Mouse (Mus musculus): ENCODE measurements around the gene D17Wsu92e. TPM values are rescaled to one million over a fixed set of nuclear protein-coding genes. Genes with fewer than 3 reads are reported as not detected.

Gene D17Wsu92e
- polyA plus RNA-seq, 1 experiment from 2014 or later: 10.0 TPM

- Histone ChIP-seq H3K27me3 (ENCODE audit: control insufficient read depth, insufficient read depth, low read length) (no peaks in the 10 kb centered on the region), H3K9ac (replicated peaks; ENCODE audit: low read depth, low read length) (no peak overlapping the region), H3K36me3 (ENCODE audit: control insufficient read depth, insufficient read depth, low read length) (no peaks in the 10 kb centered on the region), H3K9me3 (ENCODE audit: control insufficient read depth, low read length) (no peaks in the 10 kb centered on the region), H3K4me3 (ENCODE audit: low read depth, low read length) (no peak overlapping the region), H3K4me2 (ENCODE audit: low read depth, low read length) (no peak overlapping the region), H3K27ac (ENCODE audit: low read depth, low read length) (no peak overlapping the region), H3K4me1 (ENCODE audit: control insufficient read depth, insufficient read depth, low read length) (no peaks in the 10 kb centered on the region; the same call in 1 of the 2 replicates)
- ATAC-seq (ENCODE audit: low read depth): no peak
- WGBS: 73% methylated on average over 9 of the region's 9 CpGs
Observed at GRCm38 (mm10) chr17:27721125-27721664, 99.3 kb downstream of the D17Wsu92e start.

- no peak overlapping the region for H3K27ac ChIP-seq (ENCODE audit: low read depth, low read length)
- H3K4me2 ChIP-seq (ENCODE audit: low read depth, low read length): no peak overlapping the region
- H3K4me1 ChIP-seq (ENCODE audit: control insufficient read depth, insufficient read depth, low read length): no peaks in the 10 kb centered on the region
- H3K9ac ChIP-seq (replicated peaks; ENCODE audit: low read depth, low read length): 0 out of 2 replicates have a peak overlapping the region, but pooled peaks have one; percentile 7
- no peaks in the 10 kb centered on the region for H3K36me3 ChIP-seq (ENCODE audit: control insufficient read depth, insufficient read depth, low read length)
- ATAC-seq (ENCODE audit: low read depth): no peak
- no peaks in the 10 kb centered on the region for H3K27me3 ChIP-seq (ENCODE audit: control insufficient read depth, insufficient read depth, low read length)
- no peaks in the 10 kb centered on the region for H3K9me3 ChIP-seq (ENCODE audit: control insufficient read depth, low read length)
- no peak overlapping the region for H3K4me3 ChIP-seq (ENCODE audit: low read depth, low read length)
- 51% methylated on average over 9 of the region's 9 CpGs for WGBS
Observed at GRCm38 (mm10) chr17:27720326-27720725, 100.1 kb downstream of the D17Wsu92e start.

GRCm38 (mm10) chr17:27719663-27720062 is 100.8 kb downstream of the D17Wsu92e start:
- 74% methylated on average over 14 of the region's 14 CpGs for WGBS
- no peak for ATAC-seq (ENCODE audit: low read depth)
- no peak overlapping the region for H3K9ac ChIP-seq (replicated peaks; ENCODE audit: low read depth, low read length)

GRCm38 (mm10) chr17:27718250-27718649 is 102.2 kb downstream of the D17Wsu92e start:
- Histone ChIP-seq H3K9me3 (ENCODE audit: control insufficient read depth, low read length) (no peaks in the 10 kb centered on the region), H3K4me1 (ENCODE audit: control insufficient read depth, insufficient read depth, low read length) (no peaks in the 10 kb centered on the region), H3K27ac (ENCODE audit: low read depth, low read length) (no peak overlapping the region), H3K36me3 (ENCODE audit: control insufficient read depth, insufficient read depth, low read length) (no peaks in the 10 kb centered on the region), H3K27me3 (ENCODE audit: control insufficient read depth, insufficient read depth, low read length) (no peaks in the 10 kb centered on the region), H3K9ac (replicated peaks; ENCODE audit: low read depth, low read length) (no peak overlapping the region), H3K4me2 (ENCODE audit: low read depth, low read length) (no peak overlapping the region), H3K4me3 (ENCODE audit: low read depth, low read length) (no peak overlapping the region)
- WGBS: 46% methylated on average over 5 of the region's 5 CpGs
- 0 out of 2 replicates have a peak, but pooled peaks have one; percentile 38 for ATAC-seq (ENCODE audit: low read depth)

More at GRCm38 (mm10) chr17:27719663-27720062, 100.8 kb downstream of the D17Wsu92e start:
- Histone ChIP-seq H3K4me1 (ENCODE audit: control insufficient read depth, insufficient read depth, low read length) (no peaks in the 10 kb centered on the region), H3K36me3 (ENCODE audit: control insufficient read depth, insufficient read depth, low read length) (no peaks in the 10 kb centered on the region), H3K27me3 (ENCODE audit: control insufficient read depth, insufficient read depth, low read length) (no peaks in the 10 kb centered on the region), H3K4me3 (ENCODE audit: low read depth, low read length) (no peak overlapping the region), H3K4me2 (ENCODE audit: low read depth, low read length) (no peak overlapping the region), H3K9me3 (ENCODE audit: control insufficient read depth, low read length) (no peaks in the 10 kb centered on the region), H3K27ac (ENCODE audit: low read depth, low read length) (no peak overlapping the region)

GRCm38 (mm10) chr17:27716804-27717203 is 103.6 kb downstream of the D17Wsu92e start:
- no peak overlapping the region for H3K4me3 ChIP-seq (ENCODE audit: low read depth, low read length)

GRCm38 (mm10) chr17:27712832-27713231 is 107.6 kb downstream of the D17Wsu92e start:
- H3K4me1 ChIP-seq (ENCODE audit: control insufficient read depth, insufficient read depth, low read length): no peaks in the 10 kb centered on the region
- H3K9ac ChIP-seq (replicated peaks; ENCODE audit: low read depth, low read length): no peak overlapping the region
- WGBS: 55% methylated on average over 1 of the region's 1 CpGs
- ATAC-seq (ENCODE audit: low read depth): 0 out of 2 replicates have a peak, but pooled peaks have one; percentile 35
- H3K9me3 ChIP-seq (ENCODE audit: control insufficient read depth, low read length): no peaks in the 10 kb centered on the region
- H3K4me2 ChIP-seq (ENCODE audit: low read depth, low read length): no peak overlapping the region
- H3K27me3 ChIP-seq (ENCODE audit: control insufficient read depth, insufficient read depth, low read length): no peaks in the 10 kb centered on the region
- no peak overlapping the region for H3K27ac ChIP-seq (ENCODE audit: low read depth, low read length)
- no peak overlapping the region for H3K4me3 ChIP-seq (ENCODE audit: low read depth, low read length)
- no peaks in the 10 kb centered on the region for H3K36me3 ChIP-seq (ENCODE audit: control insufficient read depth, insufficient read depth, low read length)

More at GRCm38 (mm10) chr17:27716804-27717203, 103.6 kb downstream of the D17Wsu92e start:
- H3K4me1 ChIP-seq (ENCODE audit: control insufficient read depth, insufficient read depth, low read length): no peaks in the 10 kb centered on the region
- no peaks in the 10 kb centered on the region for H3K9me3 ChIP-seq (ENCODE audit: control insufficient read depth, low read length)
- no peaks in the 10 kb centered on the region for H3K36me3 ChIP-seq (ENCODE audit: control insufficient read depth, insufficient read depth, low read length)
- 0 out of 2 replicates have a peak overlapping the region, but pooled peaks have one; percentile 28 for H3K9ac ChIP-seq (replicated peaks; ENCODE audit: low read depth, low read length)
- no peak overlapping the region for H3K27ac ChIP-seq (ENCODE audit: low read depth, low read length)
- H3K27me3 ChIP-seq (ENCODE audit: control insufficient read depth, insufficient read depth, low read length): no peaks in the 10 kb centered on the region
- 0 out of 2 replicates have a peak, but pooled peaks have one; percentile 32 for ATAC-seq (ENCODE audit: low read depth)
- peak overlapping the region; percentile 37 for H3K4me2 ChIP-seq (ENCODE audit: low read depth, low read length)
- WGBS: 8% methylated on average over 16 of the region's 16 CpGs

- 76% methylated on average over 5 of the region's 5 CpGs for WGBS
- Histone ChIP-seq H3K27me3 (ENCODE audit: control insufficient read depth, insufficient read depth, low read length) (no peaks in the 10 kb centered on the region), H3K4me2 (ENCODE audit: low read depth, low read length) (no peak overlapping the region), H3K4me1 (ENCODE audit: control insufficient read depth, insufficient read depth, low read length) (no peaks in the 10 kb centered on the region), H3K9me3 (ENCODE audit: control insufficient read depth, low read length) (no peaks in the 10 kb centered on the region), H3K9ac (replicated peaks; ENCODE audit: low read depth, low read length) (no peak overlapping the region), H3K27ac (ENCODE audit: low read depth, low read length) (no peak overlapping the region), H3K36me3 (ENCODE audit: control insufficient read depth, insufficient read depth, low read length) (no peaks in the 10 kb centered on the region), H3K4me3 (ENCODE audit: low read depth, low read length) (no peak overlapping the region)
- no peak for ATAC-seq (ENCODE audit: low read depth)
Observed at GRCm38 (mm10) chr17:27709650-27710049, 110.8 kb downstream of the D17Wsu92e start.

GRCm38 (mm10) chr17:27707954-27708661 is 112.3 kb downstream of the D17Wsu92e start:
- Histone ChIP-seq H3K4me2 (ENCODE audit: low read depth, low read length) (peak overlapping the region; percentile 35; the same call in 1 of the 2 replicates), H3K36me3 (ENCODE audit: control insufficient read depth, insufficient read depth, low read length) (no peaks in the 10 kb centered on the region), H3K27ac (ENCODE audit: low read depth, low read length) (no peak overlapping the region), H3K4me1 (ENCODE audit: control insufficient read depth, insufficient read depth, low read length) (no peaks in the 10 kb centered on the region), H3K9ac (replicated peaks; ENCODE audit: low read depth, low read length) (no peak overlapping the region), H3K9me3 (ENCODE audit: control insufficient read depth, low read length) (no peaks in the 10 kb centered on the region), H3K4me3 (ENCODE audit: low read depth, low read length) (0 out of 2 replicates have a peak overlapping the region, but pooled peaks have one; percentile 3), H3K27me3 (ENCODE audit: control insufficient read depth, insufficient read depth, low read length) (no peaks in the 10 kb centered on the region)
- ATAC-seq (ENCODE audit: low read depth): peak; percentile 80
- WGBS: 6% methylated on average over 25 of the region's 25 CpGs

- H3K4me1 ChIP-seq (ENCODE audit: control insufficient read depth, insufficient read depth, low read length): no peaks in the 10 kb centered on the region
- H3K36me3 ChIP-seq (ENCODE audit: control insufficient read depth, insufficient read depth, low read length): no peaks in the 10 kb centered on the region
- H3K4me3 ChIP-seq (ENCODE audit: low read depth, low read length): no peak overlapping the region
- no peak overlapping the region for H3K9ac ChIP-seq (replicated peaks; ENCODE audit: low read depth, low read length)
- 42% methylated on average over 10 of the region's 10 CpGs for WGBS
- H3K27ac ChIP-seq (ENCODE audit: low read depth, low read length): no peak overlapping the region
- H3K4me2 ChIP-seq (ENCODE audit: low read depth, low read length): no peak overlapping the region
- H3K9me3 ChIP-seq (ENCODE audit: control insufficient read depth, low read length): no peaks in the 10 kb centered on the region
- no peaks in the 10 kb centered on the region for H3K27me3 ChIP-seq (ENCODE audit: control insufficient read depth, insufficient read depth, low read length)
- ATAC-seq (ENCODE audit: low read depth): no peak
Observed at GRCm38 (mm10) chr17:27705661-27706060, 114.8 kb downstream of the D17Wsu92e start.

All from neural tube, embryonic 14.5 days (tissue).